In the genomic region with DNA sequence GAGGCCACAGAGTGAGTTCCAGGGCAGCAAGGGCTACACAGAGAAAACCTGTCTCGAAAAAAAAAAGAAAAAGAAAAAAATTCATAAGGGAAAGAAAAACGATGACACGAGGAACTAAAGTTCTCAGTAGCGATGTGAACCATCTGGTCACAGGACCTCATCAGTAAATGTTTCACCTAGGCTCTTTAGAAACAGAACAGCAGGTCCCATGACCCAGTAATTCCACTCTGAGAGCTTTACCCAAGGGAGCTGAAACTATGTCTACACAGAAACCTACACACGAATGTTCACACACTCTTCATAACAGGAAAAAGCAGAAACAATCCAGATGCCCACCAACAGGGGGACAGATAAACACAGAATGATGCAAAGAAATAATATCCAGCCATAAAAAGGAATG, we compare ENCODE assay signal across 25 mouse cellular contexts. TPM values are rescaled to one million over a fixed set of nuclear protein-coding genes. Genes with fewer than 3 reads are reported as not detected.
"Had no signal": no experiment of that assay in that cellular context is flagged by ENCODE, and none has a peak within 500 bp of the region (broad histone marks: within the 10 kb centered on the region; RNA-seq: fewer than 3 reads in every experiment).

No protein-coding gene starts in this region.

- H3K27ac ChIP-seq: heart, adult 2 months; heart, embryonic 13.5 days; heart, embryonic 15.5 days; hindbrain, embryonic 13.5 days; hindbrain, embryonic 15.5 days; hindbrain, postnatal 0 days; kidney, postnatal 0 days; limb, embryonic 13.5 days; limb, embryonic 15.5 days; liver, embryonic 14.5 days had no signal

- H3K4me1 ChIP-seq: heart, embryonic 15.5 days; limb, embryonic 15.5 days had no signal

- H3K9ac ChIP-seq: heart, embryonic 13.5 days; heart, embryonic 15.5 days; hindbrain, embryonic 13.5 days; hindbrain, embryonic 15.5 days; limb, embryonic 13.5 days; limb, embryonic 15.5 days; liver, embryonic 14.5 days had no signal

- DNase-seq: gastrocnemius, postnatal 10 days; gastrocnemius, postnatal 36 days; heart, adult 11 months; heart, adult 2 months; heart, postnatal 14 days; heart, postnatal 36 days; kidney, adult 11 months; kidney, adult 8-10 months; kidney, postnatal 14 days; layer of hippocampus, adult 9-11 months; layer of hippocampus, postnatal 36 days; left cerebral cortex, postnatal 4 days had no signal

- H3K36me3 ChIP-seq: heart, embryonic 13.5 days; heart, embryonic 15.5 days; hindbrain, embryonic 13.5 days; hindbrain, embryonic 15.5 days; limb, embryonic 13.5 days; limb, embryonic 15.5 days had no signal

- H3K4me2 ChIP-seq: heart, embryonic 11.5 days; heart, embryonic 13.5 days; heart, embryonic 15.5 days; hindbrain, embryonic 13.5 days; hindbrain, embryonic 15.5 days; limb, embryonic 13.5 days; limb, embryonic 15.5 days; liver, embryonic 11.5 days had no signal

- H3K27me3 ChIP-seq: heart, embryonic 13.5 days; heart, embryonic 15.5 days; hindbrain, embryonic 15.5 days had no signal

- ATAC-seq: hindbrain, postnatal 0 days; intestine, embryonic 16.5 days had no signal

- H3K4me3 ChIP-seq: heart, adult 2 months; heart, embryonic 13.5 days; heart, embryonic 15.5 days; hindbrain, embryonic 13.5 days; hindbrain, embryonic 15.5 days; limb, embryonic 13.5 days; limb, embryonic 15.5 days had no signal

- H3K9me3 ChIP-seq: heart, embryonic 13.5 days; heart, embryonic 15.5 days; hindbrain, embryonic 13.5 days; hindbrain, embryonic 15.5 days; limb, embryonic 13.5 days; limb, embryonic 15.5 days had no signal

RNA-seq across cellular contexts. Expression of gene Mreg, which starts 4.0 kb away (rescaled TPM):
- total RNA-seq: hematopoietic stem cell, adult 5-6 weeks had no signal
